In the genomic region with DNA sequence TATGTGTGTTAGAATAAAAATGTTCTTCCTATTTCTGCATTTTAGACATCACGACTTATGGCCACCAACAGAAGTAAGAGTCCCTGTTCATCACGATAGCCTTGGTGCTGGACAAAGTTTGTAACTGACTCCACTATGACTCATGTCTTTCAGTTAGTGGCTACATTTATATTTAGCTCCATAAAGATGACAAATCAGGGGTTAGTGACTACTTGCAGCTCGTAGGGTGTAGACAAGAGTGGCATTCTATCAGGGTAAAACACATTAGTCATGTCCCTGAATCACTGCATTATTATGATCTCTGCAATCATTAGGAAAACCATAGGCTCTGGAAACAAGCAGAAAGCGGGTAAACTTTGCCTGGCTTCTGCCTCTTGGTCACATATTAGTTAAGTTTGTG, we compare ENCODE assay signal across 21 mouse cellular contexts.
"Had no signal": no experiment of that assay in that cellular context is flagged by ENCODE, and none has a peak within 500 bp of the region (broad histone marks: within the 10 kb centered on the region; RNA-seq: fewer than 3 reads in every experiment).

No protein-coding gene starts in this region.

- H3K4me2 ChIP-seq: kidney, embryonic 15.5 days; limb, embryonic 12.5 days; limb, embryonic 15.5 days; liver, embryonic 11.5 days; lung, embryonic 14.5 days; midbrain, embryonic 12.5 days; midbrain, embryonic 15.5 days had no signal

- DNase-seq: kidney, adult 8-10 months; kidney, postnatal 10 days; kidney, postnatal 36 days; layer of hippocampus, postnatal 36 days; left cerebral cortex, postnatal 4 days; liver, postnatal 0 days; lung, embryonic 14.5 days; right cerebral cortex, postnatal 4 days; thymus, adult 2 months; thymus, postnatal 14 days; thymus, postnatal 4 days had no signal

- ATAC-seq: liver, postnatal 0 days; lung, postnatal 0 days; midbrain, embryonic 15.5 days had no signal

- H3K4me3 ChIP-seq: kidney, embryonic 15.5 days; limb, embryonic 12.5 days; limb, embryonic 15.5 days; midbrain, embryonic 12.5 days; midbrain, embryonic 15.5 days had no signal

- H3K27ac ChIP-seq: kidney, embryonic 15.5 days; limb, embryonic 12.5 days; limb, embryonic 15.5 days; liver, embryonic 14.5 days; macrophage; midbrain, embryonic 12.5 days; midbrain, embryonic 15.5 days; stomach, postnatal 0 days had no signal

- H3K9ac ChIP-seq: kidney, embryonic 15.5 days; limb, embryonic 12.5 days; limb, embryonic 15.5 days; liver, embryonic 14.5 days; liver, postnatal 0 days; lung, embryonic 14.5 days; midbrain, embryonic 12.5 days; midbrain, embryonic 15.5 days had no signal

- H3K9me3 ChIP-seq: kidney, embryonic 15.5 days; limb, embryonic 12.5 days; limb, embryonic 15.5 days; midbrain, embryonic 12.5 days; midbrain, embryonic 15.5 days had no signal

- H3K36me3 ChIP-seq: kidney, embryonic 15.5 days; limb, embryonic 12.5 days; limb, embryonic 15.5 days; midbrain, embryonic 12.5 days; midbrain, embryonic 15.5 days had no signal
